In genomic region chr7:30413596-30413995, GRCm38 (mm10) we compare ENCODE assay signal across 8 mouse cellular contexts. TPM values are rescaled to one million over a fixed set of nuclear protein-coding genes. Genes with fewer than 3 reads are reported as not detected.
DNase-seq lines count a peak whose midpoint lies in the region; ATAC-seq and TF ChIP-seq lines count a peak whose summit lies in the region.

Gene Tyrobp (plus strand): TSS chr7:30413760.

- no peak for TF ChIP-seq CTCF in heart, adult 2 months (IDR thresholded peaks at IDR 0.05)

- H3K4me2 ChIP-seq in midbrain, embryonic 14.5 days (ENCODE audit: low read length), result no peak within 1 kb of the TSS

- H3K9ac ChIP-seq in heart, adult 2 months (ENCODE audit: low read depth, low read length), result no peak within 1 kb of the TSS
- no peak within 1 kb of the TSS for H3K9ac ChIP-seq in midbrain, embryonic 14.5 days (replicated peaks; ENCODE audit: low read length)

- no peaks in the 10 kb centered on the region for H3K36me3 ChIP-seq in heart, adult 2 months (ENCODE audit: control insufficient read depth, insufficient read depth, low read length)
- no peaks in the 10 kb centered on the region for H3K36me3 ChIP-seq in heart, embryonic 10.5 days
- H3K36me3 ChIP-seq in midbrain, embryonic 14.5 days (ENCODE audit: control insufficient read depth, insufficient read depth, low read length), result no peaks in the 10 kb centered on the region

- peak; percentile 49 for TF ChIP-seq POLR2A in heart, adult 2 months (IDR thresholded peaks at IDR 0.05; ENCODE audit: insufficient read depth, low read depth, low read length)

- peak within 1 kb of the TSS; percentile 38 for H3K27ac ChIP-seq in heart, adult 2 months
- no peak within 1 kb of the TSS for H3K27ac ChIP-seq in heart, embryonic 10.5 days
- H3K27ac ChIP-seq in midbrain, embryonic 14.5 days (replicated peaks; ENCODE audit: low read depth, low read length), result no peak within 1 kb of the TSS

- no peak within 1 kb of the TSS for H3K4me3 ChIP-seq in heart, adult 2 months
- H3K4me3 ChIP-seq in heart, embryonic 10.5 days, result no peak within 1 kb of the TSS
- no peak within 1 kb of the TSS for H3K4me3 ChIP-seq in midbrain, embryonic 14.5 days (replicated peaks; ENCODE audit: low read depth, low read length)

- H3K4me1 ChIP-seq in heart, adult 2 months (ENCODE audit: control insufficient read depth, insufficient read depth, low read length), result no peaks in the 10 kb centered on the region
- no peaks in the 10 kb centered on the region for H3K4me1 ChIP-seq in heart, embryonic 10.5 days
- no peaks in the 10 kb centered on the region for H3K4me1 ChIP-seq in midbrain, embryonic 14.5 days (ENCODE audit: control insufficient read depth, insufficient read depth, low read length)

- H3K79me2 ChIP-seq in heart, adult 2 months (replicated peaks; ENCODE audit: control insufficient read depth, insufficient read depth, low read length), result no peaks in the 10 kb centered on the region

- peak; percentile 40 to 62 for DNase-seq in heart, adult 2 months
- no peak for DNase-seq in heart, embryonic 10.5 days (ENCODE audit: low spot score)
- DNase-seq in adrenal gland, postnatal 4 days (ENCODE audit: low spot score in 2 of 2), result no peak
- no peak for DNase-seq in heart, postnatal 10 days
- DNase-seq in left cerebral cortex, postnatal 36 days (ENCODE audit: low spot score in 2 of 2), result no peak
- no peak for DNase-seq in midbrain, embryonic 14.5 days
- no peak for DNase-seq in MN1 (ENCODE audit: low spot score)
- no peak for DNase-seq in thymus, postnatal 25 days

- no peak for ATAC-seq in midbrain, embryonic 14.5 days (ENCODE audit: low FRiP score, low TSS enrichment)

- no peak for TF ChIP-seq EP300 in heart, adult 2 months (IDR thresholded peaks at IDR 0.05; ENCODE audit: insufficient read depth, low read depth, low read length)

- WGBS in heart, adult 2 months, result 50% methylated on average over 5 of the region's 5 CpGs
- WGBS in heart, embryonic 10.5 days, result 63% methylated on average over 5 of the region's 5 CpGs
- WGBS in midbrain, embryonic 14.5 days, result 76% methylated on average over 5 of the region's 5 CpGs

- intact Hi-C loops in heart, adult 2 months (cut with DNase I), result no loop called here
- intact Hi-C loops in heart, postnatal 10 days (cut with DNase I), result no loop called here
- intact Hi-C loops in left cerebral cortex, postnatal 36 days (cut with DNase I), result no loop called here

- no peaks in the 10 kb centered on the region for H3K9me3 ChIP-seq in heart, embryonic 10.5 days
- H3K9me3 ChIP-seq in midbrain, embryonic 14.5 days (ENCODE audit: control insufficient read depth, low read length), result no peaks in the 10 kb centered on the region

- no peaks in the 10 kb centered on the region for H3K27me3 ChIP-seq in heart, adult 2 months (ENCODE audit: control insufficient read depth, insufficient read depth, low read length)
- no peaks in the 10 kb centered on the region for H3K27me3 ChIP-seq in heart, embryonic 10.5 days (ENCODE audit: insufficient read depth, poor library complexity, severe bottlenecking)
- no peaks in the 10 kb centered on the region for H3K27me3 ChIP-seq in midbrain, embryonic 14.5 days (ENCODE audit: control insufficient read depth, insufficient read depth, low read length)

RNA-seq across cellular contexts. Expression of gene Tyrobp, which starts in this region (rescaled TPM):
- total RNA-seq in heart, adult 2 months (2021), result 10 to 100 TPM; 20.1 to 23.6 TPM
- polyA plus RNA-seq in heart, adult 2 months (2012; rRNA removed), result 62.7 and 65.5 TPM in 2 replicates
- polyA plus RNA-seq in heart, embryonic 10.5 days (2016; fragmentation: Nextera tagmentation; extraction: Ambion mirVana), result 2.2 and 9.0 TPM in 2 replicates
- 10 to 100 TPM; 26.6 to 40.2 TPM for total RNA-seq in adrenal gland, postnatal 4 days (2021)
- total RNA-seq in heart, postnatal 10 days (2021), result 10 to 100 TPM; 12.9 to 16.5 TPM
- 10 to 100 TPM; 25.0 to 28.4 TPM for total RNA-seq in left cerebral cortex, postnatal 36 days (2021)
- 11.4 and 29.7 TPM in 2 replicates for polyA plus RNA-seq in midbrain, embryonic 14.5 days (2014; fragmentation: Nextera tagmentation; extraction: Ambion mirVana)

Comparison
In these comparisons a context has a peak if more than half of its experiments do, and no peak if none do; other contexts are left out.
1. DNase-seq: peak in heart, adult 2 months (2 of 2); none in heart, embryonic 10.5 days (single experiment), adrenal gland, postnatal 4 days (0 of 2), heart, postnatal 10 days (0 of 2), left cerebral cortex, postnatal 36 days (0 of 2), midbrain, embryonic 14.5 days (single experiment), MN1 (single experiment) and thymus, postnatal 25 days (single experiment).